Mouse (Mus musculus): Measurements from ENCODE around the gene Rbm41.
A peak's percentile ranks its signal among the peaks of the same experiment; 100 is the strongest.

- TF ChIP-seq CTCF (IDR thresholded peaks at IDR 0.05; ENCODE audit: borderline replicate concordance, extremely low read depth, insufficient read depth, insufficient read length) (no peak), POLR2A (IDR thresholded peaks at IDR 0.05; ENCODE audit: borderline replicate concordance, extremely low read depth, insufficient read depth, insufficient read length, poor library complexity, severe bottlenecking) (0 out of 2 replicates have a peak, but pooled peaks have one; percentile 25)
These were observed 127.2 kb downstream of the Rbm41 start, which contains the start of gene Morc4 for GRCm38 (mm10) chrX:139870938-139871791.

All from brain, embryonic 14.5 days (tissue).